In genomic region chr12:8524062-8524461, GRCm38 (mm10) we compare ENCODE assay signal across 29 mouse cellular contexts.
"Had no signal": no experiment of that assay in that cellular context is flagged by ENCODE, and none has a peak within 500 bp of the region (broad histone marks: within the 10 kb centered on the region; RNA-seq: fewer than 3 reads in every experiment).

No protein-coding gene starts in this region.

- ATAC-seq: liver, embryonic 12.5 days; liver, postnatal 0 days; lung, postnatal 0 days; midbrain, embryonic 13.5 days; midbrain, embryonic 15.5 days; midbrain, embryonic 16.5 days had no signal

- H3K4me3 ChIP-seq: limb, embryonic 10.5 days; limb, embryonic 12.5 days; limb, embryonic 13.5 days; limb, embryonic 15.5 days; liver, embryonic 12.5 days; liver, embryonic 13.5 days; liver, embryonic 15.5 days; lung, embryonic 15.5 days; megakaryocyte, embryonic 14.5 days; midbrain, embryonic 10.5 days; midbrain, embryonic 12.5 days; midbrain, embryonic 13.5 days; midbrain, embryonic 15.5 days; myocyte; neural tube, embryonic 12.5 days had no signal

- H3K27ac ChIP-seq: limb, embryonic 10.5 days; limb, embryonic 12.5 days; limb, embryonic 13.5 days; limb, embryonic 15.5 days; liver, embryonic 12.5 days; liver, embryonic 13.5 days; liver, embryonic 14.5 days; liver, embryonic 15.5 days; lung, embryonic 15.5 days; midbrain, embryonic 10.5 days; midbrain, embryonic 12.5 days; midbrain, embryonic 13.5 days; midbrain, embryonic 15.5 days; neural tube, embryonic 12.5 days had no signal

- DNase-seq: left cerebral cortex, postnatal 4 days; liver; liver, embryonic 13.5 days; liver, postnatal 0 days; lung, adult 18-20 months; lung, adult 2 months; lung, embryonic 14.5 days; lung, postnatal 10 days; lung, postnatal 14 days; lung, postnatal 36 days; lung, postnatal 4 days; midbrain, embryonic 14.5 days had no signal

- H3K36me3 ChIP-seq: limb, embryonic 10.5 days; limb, embryonic 12.5 days; limb, embryonic 13.5 days; limb, embryonic 15.5 days; liver, embryonic 12.5 days; liver, embryonic 13.5 days; liver, embryonic 15.5 days; lung, embryonic 15.5 days; midbrain, embryonic 10.5 days; midbrain, embryonic 12.5 days; midbrain, embryonic 13.5 days; midbrain, embryonic 15.5 days; neural tube, embryonic 12.5 days had no signal
